Mouse (Mus musculus): ENCODE data around the gene Mrpl24.

DNA sequence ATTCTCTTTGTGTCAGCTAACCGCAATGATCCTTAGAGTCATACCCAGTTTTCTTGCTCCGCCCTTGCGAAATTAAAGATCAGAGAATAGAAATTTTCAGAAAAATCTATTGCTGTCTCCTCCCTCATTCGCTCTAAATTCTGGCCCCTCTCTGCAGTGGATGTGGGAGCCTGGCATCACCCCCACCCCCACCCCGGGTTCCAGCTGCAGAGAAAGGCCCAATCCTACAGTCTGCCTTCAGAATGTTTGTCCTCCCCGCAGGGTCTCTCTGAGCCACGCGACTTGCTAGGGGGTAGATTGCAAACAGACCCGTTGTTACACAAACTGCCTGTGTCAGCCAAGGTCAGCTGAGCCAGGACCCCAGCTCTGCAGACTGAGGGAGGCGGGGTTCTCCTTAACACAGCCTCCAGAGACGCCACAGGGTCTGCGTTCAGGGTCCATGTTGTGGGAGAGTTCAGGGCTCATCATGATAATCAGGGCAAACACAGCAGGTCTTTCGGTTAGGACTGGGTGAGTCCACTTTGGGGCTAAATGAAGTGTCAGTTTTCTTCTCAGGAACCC is 30.7 kb downstream of the Mrpl24 start:
- no peak for TF ChIP-seq POLR2A (IDR thresholded peaks at IDR 0.05; ENCODE audit: insufficient read length, low read depth)
- TF ChIP-seq CEBPB (IDR thresholded peaks at IDR 0.05; ENCODE audit: insufficient read depth, poor library complexity, severe bottlenecking) = no peak
- no peak for TF ChIP-seq USF1 (IDR thresholded peaks at IDR 0.05; ENCODE audit: low read depth)
- no peak for TF ChIP-seq MYOG (IDR thresholded peaks at IDR 0.05; ENCODE audit: control insufficient read depth in 1 of 3, insufficient read depth in 1 of 3, insufficient read length in 2 of 3, low read depth in 2 of 3)
- TF ChIP-seq MAX (IDR thresholded peaks at IDR 0.05; ENCODE audit: low read depth) = no peak
- TF ChIP-seq TCF12 (IDR thresholded peaks at IDR 0.05; ENCODE audit: insufficient read depth, poor library complexity, severe bottlenecking) = no peak
- TF ChIP-seq E2F4 (IDR thresholded peaks at IDR 0.05; ENCODE audit: insufficient read depth) = no peak
- TF ChIP-seq TCF3 (IDR thresholded peaks at IDR 0.05; ENCODE audit: insufficient read length, low read depth) = no peak
- no peak for TF ChIP-seq POLR2AphosphoS2 (IDR thresholded peaks at IDR 0.05; ENCODE audit: insufficient read length, low read depth)
- no peak for TF ChIP-seq SRF (IDR thresholded peaks at IDR 0.05; ENCODE audit: control insufficient read depth, insufficient read length, low read depth)

All from myocyte (in vitro differentiated cells).